Mouse (Mus musculus) erythroblast, embryonic 14.5 days (primary cell): Measurements from ENCODE around the gene Mettl14.
"Not testable (repeated sequence)": the region's sequence is repeated elsewhere in the genome, so short reads cannot be mapped to it uniquely, and the experiment has no call there.

ENCODE experiments used
- GATA1 ChIP-seq: IDR thresholded peaks from 2 replicates; pipeline ENCODE4 v1.6.1; 2012; ENCODE audit warnings: low read length, inconsistent platforms, mixed read lengths
- TAL1 ChIP-seq: IDR thresholded peaks from 3 replicates; pipeline ENCODE4 v1.6.1; 2012; ENCODE audit warnings: low read length, inconsistent platforms, mixed read lengths

- TF ChIP-seq TAL1, GATA1: not testable (repeated sequence)
Observed at GRCm38 (mm10) chr3:123386157-123386780, 361 bp upstream of the Mettl14 start.
